Mouse (Mus musculus): Measurements from ENCODE around the gene Smad3.

Smad3 gene

GRCm38 (mm10) chr9:63757865-63758440 is at the start of gene Smad3:
Gene Smad3 (minus strand): TSS chr9:63757994.
- DNase-seq, result peak; percentile 67

DNA sequence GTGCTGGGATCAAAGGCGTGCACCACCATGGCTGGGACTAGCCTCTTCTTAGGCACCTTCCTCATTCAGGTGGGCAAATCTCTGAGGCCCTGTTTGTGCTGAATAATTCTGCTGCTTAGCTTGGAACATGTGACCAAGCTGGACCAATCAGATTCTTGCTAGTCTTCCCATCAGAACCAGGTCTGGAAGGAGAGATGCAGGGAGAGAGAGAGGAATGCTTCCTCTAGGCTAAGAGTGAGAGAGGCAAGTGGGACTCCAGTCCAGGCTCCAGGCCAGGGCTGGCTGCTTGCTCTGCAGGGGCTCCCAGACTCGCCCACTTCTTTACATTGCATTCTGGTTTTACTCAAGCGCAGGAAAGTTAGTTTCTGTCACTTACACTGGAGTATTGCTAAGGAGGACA is 47.1 kb upstream of the Smad3 start:
- DNase-seq, result no peak

- no peak for DNase-seq
Measured at GRCm38 (mm10) chr9:63803181-63803591, 45.4 kb upstream of the Smad3 start.

- DNase-seq, result no peak
Measured at GRCm38 (mm10) chr9:63802504-63802903, 44.7 kb upstream of the Smad3 start.

GRCm38 (mm10) chr9:63802080-63802479 is 44.3 kb upstream of the Smad3 start:
- no peak for DNase-seq

DNA sequence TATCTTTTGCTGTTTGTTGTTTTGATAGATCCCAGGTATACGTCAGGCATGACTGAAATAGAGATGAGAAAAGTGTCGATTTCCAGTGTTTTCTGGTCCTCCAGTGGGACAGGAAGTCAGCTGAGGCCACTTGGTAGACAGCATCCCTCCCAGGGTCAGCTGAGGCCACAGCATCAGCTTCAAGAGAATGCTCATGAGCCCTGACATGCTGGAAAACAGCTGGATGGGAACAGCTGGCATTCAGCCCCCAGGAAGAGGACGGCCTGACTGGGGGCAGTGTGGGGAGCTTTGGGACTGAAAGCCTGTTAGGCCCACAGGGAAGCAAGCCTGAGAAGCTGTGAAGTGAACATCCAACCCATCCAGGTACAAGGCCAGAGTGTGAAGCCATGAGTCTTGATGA is 38.6 kb upstream of the Smad3 start:
- DNase-seq, result no peak

DNA sequence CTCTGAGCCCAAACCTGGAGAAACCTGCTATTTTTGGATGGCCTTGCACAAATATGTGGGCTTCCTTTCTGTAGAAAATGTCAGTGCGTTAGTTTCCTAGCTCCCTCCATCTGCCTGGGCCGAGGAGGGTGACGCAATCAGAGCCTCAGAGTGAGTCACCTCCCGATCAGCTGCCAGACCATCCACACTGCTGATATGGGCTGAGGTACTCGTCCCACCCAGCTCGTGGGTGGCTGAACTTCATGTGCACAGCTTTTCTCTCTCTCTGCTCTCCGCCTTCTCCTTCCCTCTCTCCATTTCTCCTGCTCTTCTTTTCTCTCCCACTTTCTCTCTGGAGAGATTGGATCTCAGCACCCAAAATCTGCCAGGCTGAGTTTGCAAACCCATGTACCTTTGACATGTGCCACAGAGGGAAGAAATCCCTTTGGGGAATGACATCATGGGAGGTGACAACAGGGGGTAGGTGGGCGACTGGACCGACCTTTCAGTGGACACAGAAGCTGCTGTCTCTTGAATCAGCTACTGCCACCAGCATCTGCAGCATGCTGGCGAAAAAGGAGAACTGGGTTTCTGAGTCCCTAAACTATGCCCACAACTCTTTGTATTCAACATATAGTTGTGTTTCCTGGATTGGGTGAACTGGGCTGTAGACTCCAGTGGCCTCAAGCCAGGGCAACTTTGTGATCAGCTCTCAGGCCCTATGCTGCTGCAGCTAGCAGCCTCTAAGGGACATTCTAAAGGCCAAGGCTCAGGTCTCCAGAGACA is 36.1 kb upstream of the Smad3 start:
- no peak for DNase-seq

DNA sequence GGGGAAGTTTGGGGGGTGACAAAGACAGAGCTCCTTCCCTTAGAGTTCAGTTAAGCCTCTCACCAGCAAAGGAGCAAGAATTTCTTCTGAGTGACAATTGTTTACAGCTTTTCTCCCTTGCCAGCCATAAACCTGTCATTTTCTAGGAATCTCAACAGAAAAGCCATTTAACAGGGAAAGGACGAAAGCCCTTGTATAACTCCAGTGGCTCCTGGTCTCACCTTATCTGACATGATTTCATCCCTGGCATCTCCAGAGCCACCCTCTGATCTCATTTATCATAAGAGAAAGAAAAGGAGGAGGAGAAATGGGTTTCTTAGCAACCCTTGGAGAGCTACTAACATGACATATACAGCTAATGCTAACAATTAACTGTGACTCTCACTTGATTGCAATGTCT is 33.9 kb upstream of the Smad3 start:
- no peak for DNase-seq

DNA sequence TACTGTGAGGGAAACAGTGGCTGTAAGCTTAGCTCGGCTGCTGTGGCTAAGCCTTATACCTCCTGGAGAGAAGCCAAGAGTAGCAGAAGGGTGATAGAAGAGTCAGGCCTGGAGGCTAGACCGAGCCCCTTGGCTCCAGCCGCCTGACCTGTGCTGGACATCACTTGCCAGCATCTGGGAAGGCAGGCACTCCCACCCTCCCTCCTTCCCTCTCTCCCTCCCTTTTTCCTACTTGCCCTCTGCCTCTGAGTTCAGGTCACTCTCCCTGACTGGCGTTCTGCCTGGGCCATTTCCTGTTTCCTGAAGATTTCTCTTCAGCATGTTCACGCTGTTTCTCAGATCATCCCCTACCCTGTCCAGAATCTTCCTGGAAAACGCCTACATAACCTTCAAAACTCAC is 33.5 kb upstream of the Smad3 start:
- DNase-seq, result no peak

DNA sequence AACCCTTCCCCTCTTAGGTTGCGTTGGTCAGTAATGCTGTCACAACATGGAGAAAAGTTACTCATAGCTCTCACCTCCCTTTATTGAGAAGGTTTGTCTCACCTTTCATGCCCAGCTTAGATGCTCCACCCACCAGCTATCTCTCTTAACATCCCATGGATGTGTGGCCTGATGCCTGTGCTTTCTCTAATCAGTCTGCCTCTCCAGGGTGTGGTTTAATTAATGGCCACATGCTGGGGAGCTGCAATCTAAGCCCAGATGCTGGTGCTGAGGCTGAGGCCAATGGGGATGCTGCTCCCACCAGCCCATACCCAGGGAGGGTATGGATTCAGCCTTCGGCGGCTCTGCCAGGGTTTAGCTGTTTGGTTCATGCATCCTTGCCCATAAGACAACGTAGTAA is 32.4 kb upstream of the Smad3 start:
- no peak for DNase-seq

DNA sequence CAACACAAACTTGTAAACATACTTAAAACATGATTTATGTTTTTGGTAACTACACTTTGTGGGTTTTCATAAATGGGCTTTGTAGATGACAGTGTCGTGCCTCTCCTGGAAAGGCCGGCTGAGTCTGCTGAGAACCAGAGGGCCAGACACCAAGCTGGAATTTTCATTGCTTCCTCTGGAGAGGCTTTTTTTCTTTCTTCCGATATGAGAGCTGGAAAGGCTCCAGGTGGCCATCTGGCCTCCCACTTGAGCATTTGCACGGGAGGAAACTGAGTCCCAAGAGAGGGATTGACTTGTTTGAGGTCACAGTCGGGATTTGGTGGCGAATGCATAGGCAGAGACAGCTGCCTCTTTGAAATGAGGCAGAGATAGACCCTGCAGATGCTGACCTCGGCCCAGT is 31.6 kb upstream of the Smad3 start:
- DNase-seq, result no peak

DNA sequence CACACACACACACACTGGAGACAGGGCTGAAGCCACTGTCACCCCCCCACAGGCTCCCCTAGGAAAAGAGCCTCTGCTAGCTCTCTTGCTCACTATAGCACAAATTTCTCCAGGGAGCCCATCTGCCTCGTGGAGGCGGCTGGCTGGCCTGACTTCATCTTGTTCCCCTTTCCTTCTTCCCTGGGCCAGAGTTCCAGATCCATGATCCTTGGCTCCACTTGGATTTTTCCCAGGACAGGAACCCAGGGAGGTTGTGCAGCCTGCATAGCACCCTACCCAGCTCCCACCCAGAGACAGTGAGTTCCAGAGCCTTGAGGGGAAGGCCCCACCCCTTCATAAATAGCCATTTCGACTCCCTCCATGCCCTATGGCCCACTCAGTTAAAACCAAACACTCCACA is 29.8 kb upstream of the Smad3 start:
- no peak for DNase-seq

- no peak for DNase-seq
Measured at GRCm38 (mm10) chr9:63787086-63787485, 29.3 kb upstream of the Smad3 start.

DNA sequence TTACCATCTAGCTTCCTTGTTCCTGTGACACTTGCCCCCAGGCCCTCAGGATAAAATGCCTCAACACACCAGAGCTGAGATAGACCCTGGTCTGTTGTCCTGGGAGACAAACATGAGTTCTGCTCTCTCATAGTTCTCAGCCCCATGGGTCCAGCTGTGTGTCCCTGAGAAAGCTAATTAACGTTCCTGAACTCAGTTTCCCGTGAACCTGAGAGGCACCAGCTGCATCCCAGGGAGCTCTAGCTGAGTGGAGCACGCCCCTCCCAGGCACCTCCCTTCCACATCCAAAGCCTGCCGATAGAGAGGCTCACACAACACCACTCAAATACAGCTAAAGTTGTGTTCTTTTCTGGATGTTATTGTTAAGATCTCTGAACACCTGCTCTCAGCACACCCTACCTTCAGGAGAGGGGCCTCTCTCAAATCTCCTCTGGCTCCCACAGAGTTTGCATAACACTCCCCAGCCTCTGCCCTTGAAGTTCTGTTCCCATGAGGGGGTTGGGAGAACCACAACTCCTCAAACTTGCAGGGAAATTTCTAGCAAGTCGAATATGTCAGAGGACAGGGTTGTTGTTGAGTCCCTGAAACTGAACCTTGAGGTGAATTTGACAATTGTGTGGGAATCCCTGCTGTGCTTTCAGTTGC is 28.4 kb upstream of the Smad3 start:
- no peak for DNase-seq

DNA sequence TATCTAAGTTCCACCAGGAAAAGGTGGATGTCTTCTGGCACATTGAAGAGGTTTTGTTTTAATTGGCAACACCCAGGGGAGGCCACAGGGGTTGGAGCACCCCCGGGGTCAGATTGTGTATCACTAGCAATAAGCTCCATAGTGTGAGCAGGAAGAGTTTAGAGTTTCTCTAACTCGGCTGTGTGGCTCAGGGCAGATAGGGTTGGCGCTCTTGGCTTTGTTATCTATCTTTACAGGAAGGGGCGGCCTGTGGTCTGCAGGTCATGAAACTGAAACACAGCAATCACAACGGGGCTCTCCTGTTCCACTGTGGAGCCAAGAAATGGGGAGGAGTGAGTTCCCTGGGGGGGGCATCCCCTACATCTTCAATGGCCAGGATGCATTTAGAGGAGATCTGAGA is 27.7 kb upstream of the Smad3 start:
- DNase-seq, result no peak

DNA sequence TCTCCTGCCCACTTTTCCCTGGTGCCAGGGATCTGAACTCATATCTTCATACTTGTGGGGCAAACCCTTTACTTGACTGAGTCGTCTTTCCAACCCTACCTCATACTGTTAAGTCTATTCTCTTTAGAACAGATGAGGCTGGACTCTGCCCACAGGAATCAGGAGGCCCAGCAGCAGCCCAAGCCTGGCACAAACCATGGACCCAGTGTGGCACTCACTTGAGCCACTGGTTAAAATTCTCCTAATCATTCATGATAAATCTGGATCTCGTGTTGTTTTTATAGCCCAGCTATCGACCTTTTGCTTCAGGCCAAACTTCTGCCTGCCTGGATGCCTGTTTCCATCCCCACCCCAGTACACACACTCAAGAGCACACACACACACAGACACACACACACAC is 26.8 kb upstream of the Smad3 start:
- no peak for DNase-seq

GRCm38 (mm10) chr9:63782744-63783143 is 24.9 kb upstream of the Smad3 start:
- DNase-seq, result no peak

DNA sequence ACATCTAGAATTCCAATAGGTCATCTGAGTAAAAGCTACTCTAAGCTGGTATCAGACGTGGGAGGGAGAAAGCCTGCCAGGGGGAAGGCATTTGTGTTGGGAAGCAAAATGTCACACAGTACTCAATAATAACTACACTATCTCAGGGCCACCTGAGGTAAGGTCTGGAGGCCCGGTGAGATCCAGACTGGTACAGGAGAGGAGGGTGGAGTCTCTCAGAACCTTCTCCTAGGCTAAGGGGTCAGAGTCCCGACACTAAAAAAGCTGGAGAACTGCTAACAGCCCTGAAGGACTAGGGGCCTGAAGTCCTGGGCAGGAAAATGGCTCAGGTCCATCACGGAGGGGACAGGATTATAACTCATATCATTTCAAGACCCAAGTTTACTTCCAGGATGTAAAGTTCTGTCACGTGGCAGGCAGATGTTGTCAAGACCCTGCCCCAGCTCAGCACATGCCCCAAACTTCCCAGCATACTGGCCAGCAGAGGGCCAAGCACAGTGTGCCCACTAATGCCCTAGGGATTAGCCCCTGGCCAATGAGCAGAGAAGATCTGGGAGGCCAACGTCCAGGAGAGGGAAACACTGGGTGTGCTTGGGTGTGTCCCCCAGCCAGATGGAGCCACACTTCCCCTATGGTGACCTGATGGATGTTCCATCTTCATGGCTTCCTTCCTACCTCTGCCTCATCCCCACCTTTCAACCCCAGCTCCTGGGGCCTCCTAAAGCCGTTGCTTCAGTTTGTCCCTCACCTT is 24.1 kb upstream of the Smad3 start:
- DNase-seq, result no peak

- DNase-seq, result no peak
Measured at GRCm38 (mm10) chr9:63779950-63780887, 22.4 kb upstream of the Smad3 start.

DNA sequence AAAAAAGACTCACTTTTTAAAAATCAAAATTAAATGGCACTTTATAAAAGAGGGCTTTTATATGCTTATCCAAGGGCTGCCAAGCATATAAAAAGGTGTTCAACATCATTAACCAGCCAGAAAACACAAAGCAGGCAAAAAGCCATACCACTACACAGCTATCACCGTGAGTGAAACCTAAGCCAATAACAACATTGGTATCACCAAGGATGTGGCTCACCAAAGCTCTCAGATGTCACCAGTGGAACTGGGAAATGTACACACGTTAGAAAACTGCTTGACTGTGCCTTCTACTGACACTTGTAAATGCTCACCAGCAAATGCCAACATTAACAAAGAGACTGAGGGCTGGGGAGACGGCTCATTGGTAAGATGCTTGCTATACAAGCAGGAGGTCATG is 18.9 kb upstream of the Smad3 start:
- no peak for DNase-seq

GRCm38 (mm10) chr9:63774854-63775483 is 17.2 kb upstream of the Smad3 start:
- DNase-seq, result no peak

DNA sequence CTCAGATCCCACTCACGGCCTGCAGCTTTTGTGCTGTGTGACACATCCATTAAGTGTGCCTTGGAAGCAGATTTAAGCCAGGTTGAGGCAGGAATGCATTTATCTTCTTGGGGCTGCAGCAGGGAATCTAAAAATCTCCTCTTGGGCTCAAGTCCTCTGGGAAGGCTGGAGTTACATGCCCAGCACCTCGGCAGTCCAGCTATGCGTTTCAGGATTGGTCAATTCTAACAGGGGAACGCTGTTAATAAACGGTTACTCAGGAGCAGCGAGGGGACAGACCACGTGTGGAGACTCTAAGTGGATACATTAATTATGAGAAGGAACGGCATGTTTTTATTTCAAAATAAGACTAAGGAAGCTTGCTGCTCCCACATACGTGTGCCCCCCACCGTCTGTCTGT is 14.7 kb upstream of the Smad3 start:
- DNase-seq, result no peak
